Mouse (Mus musculus): Measurements from ENCODE around the gene Ppp1r9b. TPM values are rescaled to one million over a fixed set of nuclear protein-coding genes. Genes with fewer than 3 reads are reported as not detected.

Gene Ppp1r9b
- polyA plus RNA-seq, 1 experiment from 2014 or later: 11.4 TPM

DNA sequence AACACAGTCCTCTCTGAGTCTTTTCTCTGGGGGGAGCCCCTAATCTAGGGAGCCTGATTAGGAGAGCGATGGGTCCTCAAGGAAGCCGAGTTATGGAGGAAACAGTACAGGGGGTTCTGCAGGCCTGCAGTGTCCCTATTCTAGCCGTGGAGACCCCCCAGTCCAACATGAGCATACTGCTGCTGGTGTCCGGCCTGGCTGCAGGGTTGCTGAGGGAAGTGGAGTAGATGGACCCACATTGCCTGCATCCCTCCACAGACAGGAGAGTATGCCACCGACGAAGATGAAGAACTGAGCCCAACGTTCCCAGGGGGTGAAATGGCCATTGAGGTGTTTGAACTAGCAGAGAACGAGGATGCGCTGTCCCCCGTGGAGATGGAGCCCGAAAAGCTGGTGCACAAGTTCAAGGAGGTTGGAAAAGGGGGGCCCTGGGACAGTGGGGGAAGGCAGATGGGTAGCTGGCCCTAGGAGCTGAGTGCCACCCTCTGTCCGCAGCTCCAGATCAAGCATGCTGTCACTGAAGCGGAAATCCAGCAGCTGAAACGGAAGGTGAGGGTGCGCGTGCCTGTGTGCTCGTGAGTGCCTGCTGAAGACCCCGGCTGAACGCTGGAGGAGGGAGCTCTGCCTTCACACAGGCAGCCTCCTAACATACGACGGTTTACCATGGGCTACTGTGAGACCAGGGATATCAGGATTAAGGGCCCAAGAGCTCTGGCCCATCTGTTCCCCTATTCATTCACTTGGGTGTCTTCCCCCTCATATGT, 10.9 kb downstream of the Ppp1r9b start:
- Histone ChIP-seq H3K9me3 (no peaks in the 10 kb centered on the region), H3K27me3 (no peaks in the 10 kb centered on the region), H3K4me3 (no peak overlapping the region), H3K9ac (no peak overlapping the region), H3K27ac (no peak overlapping the region), H3K36me3 (peaks cover 90% of the 10 kb centered on the region), H3K4me1 (peaks cover 17% of the 10 kb centered on the region), H3K4me2 (replicated peaks) (no peak overlapping the region)
- 88% methylated on average over 21 of the region's 21 CpGs for WGBS
- no peak for ATAC-seq (ENCODE audit: low FRiP score, low read depth)

DNA sequence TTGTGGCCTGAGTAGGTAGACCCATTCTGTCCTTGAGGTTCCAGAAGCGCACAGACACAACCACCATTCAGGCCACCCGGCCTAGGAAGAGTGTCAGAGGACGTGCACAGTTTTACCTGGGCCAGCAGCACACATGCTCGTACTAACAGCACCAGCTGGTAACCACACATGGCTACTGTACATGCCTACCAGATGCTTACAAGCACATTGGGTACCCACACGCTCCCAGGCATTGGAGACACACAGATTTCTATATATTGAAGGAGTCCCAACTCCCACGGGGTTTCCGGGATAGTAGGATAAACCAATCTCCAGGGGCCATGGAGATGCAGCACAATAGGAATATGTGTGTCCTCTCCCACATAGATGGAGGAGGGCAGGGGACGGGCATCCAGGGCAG, 11.9 kb downstream of the Ppp1r9b start:
- Histone ChIP-seq H3K27me3 (no peaks in the 10 kb centered on the region), H3K4me1 (peaks cover 25% of the 10 kb centered on the region), H3K36me3 (peaks cover 80% of the 10 kb centered on the region), H3K4me2 (replicated peaks) (no peak overlapping the region), H3K4me3 (no peak overlapping the region), H3K9ac (no peak overlapping the region), H3K27ac (no peak overlapping the region), H3K9me3 (no peaks in the 10 kb centered on the region)
- ATAC-seq (ENCODE audit: low FRiP score, low read depth): no peak
- 95% methylated on average over 8 of the region's 8 CpGs for WGBS

DNA sequence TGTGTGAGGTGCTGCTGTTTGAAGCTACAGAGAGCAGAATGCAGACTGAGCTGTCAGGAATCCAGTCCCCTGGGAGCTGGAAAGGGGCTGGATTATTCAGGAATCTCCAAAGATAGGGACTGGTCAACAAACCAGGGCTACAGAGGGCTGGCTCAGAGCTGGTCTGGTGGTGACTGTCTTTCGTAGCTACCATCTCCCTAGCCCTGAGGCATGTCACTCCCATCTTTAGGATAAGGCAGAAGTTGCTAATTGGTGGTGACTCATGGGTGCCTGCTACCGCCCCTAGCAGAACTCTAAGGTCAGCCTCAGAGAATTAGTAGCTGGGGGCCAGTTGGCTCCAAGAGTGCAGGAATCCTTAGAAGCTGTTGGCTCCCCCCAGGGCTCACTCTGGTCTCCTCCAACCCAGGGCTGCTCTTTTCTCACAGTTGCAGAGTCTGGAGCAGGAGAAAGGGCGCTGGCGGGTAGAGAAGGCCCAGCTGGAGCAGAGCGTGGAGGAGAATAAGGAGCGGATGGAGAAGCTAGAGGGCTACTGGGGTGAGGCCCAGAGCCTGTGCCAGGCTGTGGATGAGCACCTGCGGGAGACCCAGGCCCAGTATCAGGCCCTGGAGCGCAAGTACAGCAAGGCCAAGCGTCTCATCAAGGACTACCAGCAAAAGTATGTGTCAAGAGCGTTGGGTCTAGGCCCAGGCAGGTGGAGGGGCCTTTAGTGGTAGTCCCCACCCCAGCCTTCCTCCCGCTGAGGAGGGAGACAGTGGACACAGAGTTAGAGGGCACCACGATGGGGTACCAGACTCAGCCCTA, 13.5 kb downstream of the Ppp1r9b start:
- 82% methylated on average over 12 of the region's 12 CpGs for WGBS
- H3K36me3 ChIP-seq: peaks cover 64% of the 10 kb centered on the region
- peaks cover 37% of the 10 kb centered on the region for H3K4me1 ChIP-seq
- no peak for ATAC-seq (ENCODE audit: low FRiP score, low read depth)
- no peaks in the 10 kb centered on the region for H3K9me3 ChIP-seq
- H3K4me3 ChIP-seq: no peak overlapping the region
- no peak overlapping the region; the same call in 1 of the 2 replicates for H3K27ac ChIP-seq
- no peak overlapping the region for H3K9ac ChIP-seq
- H3K27me3 ChIP-seq: no peaks in the 10 kb centered on the region
- H3K4me2 ChIP-seq (replicated peaks): no peak overlapping the region

DNA sequence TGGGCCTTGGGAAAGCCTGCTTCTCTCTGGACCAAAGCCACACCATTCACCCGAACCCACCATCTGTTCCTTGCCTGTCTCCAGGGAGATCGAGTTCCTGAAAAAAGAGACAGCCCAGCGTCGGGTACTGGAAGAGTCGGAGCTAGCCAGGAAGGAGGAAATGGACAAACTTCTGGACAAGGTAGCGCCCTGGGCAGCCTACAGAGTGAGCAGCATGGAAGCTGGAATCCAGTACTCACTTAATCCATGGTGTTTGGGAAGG, 14.0 kb downstream of the Ppp1r9b start:
- Histone ChIP-seq H3K4me2 (replicated peaks) (no peak overlapping the region), H3K27ac (no peak overlapping the region; the same call in 1 of the 2 replicates), H3K4me1 (peaks cover 37% of the 10 kb centered on the region), H3K9me3 (no peaks in the 10 kb centered on the region), H3K9ac (0 out of 2 replicates have a peak overlapping the region, but pooled peaks have one; percentile 19), H3K4me3 (no peak overlapping the region), H3K36me3 (peaks cover 58% of the 10 kb centered on the region), H3K27me3 (no peaks in the 10 kb centered on the region)
- ATAC-seq (ENCODE audit: low FRiP score, low read depth): no peak
- WGBS: 59% methylated on average over 6 of the region's 6 CpGs

DNA sequence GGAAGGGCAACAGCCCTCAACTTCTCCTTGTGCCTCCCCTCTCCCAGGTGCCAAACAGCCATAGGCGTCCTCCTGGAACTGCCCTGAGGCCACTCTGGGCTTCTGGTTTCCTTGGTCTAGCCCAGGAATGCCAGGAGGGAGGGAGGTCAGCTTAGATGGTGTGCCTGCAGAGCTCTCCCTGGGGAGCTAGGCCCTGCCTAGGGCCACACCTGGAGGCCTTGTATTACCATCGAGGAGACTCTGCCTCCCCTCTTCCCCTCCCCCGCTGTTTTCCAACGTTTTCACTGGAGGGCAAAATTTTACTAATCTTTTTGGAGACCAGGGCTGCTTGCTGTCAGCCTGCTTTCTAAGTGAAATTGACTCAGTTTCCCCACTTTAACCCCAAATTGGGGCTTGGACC, 15.2 kb downstream of the Ppp1r9b start:
- no peaks in the 10 kb centered on the region for H3K9me3 ChIP-seq
- peaks cover 47% of the 10 kb centered on the region for H3K36me3 ChIP-seq
- peak overlapping the region; percentile 76 for H3K4me2 ChIP-seq (replicated peaks)
- H3K27ac ChIP-seq: peak overlapping the region; percentile 52
- ATAC-seq (ENCODE audit: low FRiP score, low read depth): no peak
- peaks cover 31% of the 10 kb centered on the region for H3K4me1 ChIP-seq
- H3K27me3 ChIP-seq: no peaks in the 10 kb centered on the region
- peak overlapping the region; percentile 45 for H3K4me3 ChIP-seq
- WGBS: 37% methylated on average over 4 of the region's 4 CpGs
- peak overlapping the region; percentile 65 for H3K9ac ChIP-seq

DNA sequence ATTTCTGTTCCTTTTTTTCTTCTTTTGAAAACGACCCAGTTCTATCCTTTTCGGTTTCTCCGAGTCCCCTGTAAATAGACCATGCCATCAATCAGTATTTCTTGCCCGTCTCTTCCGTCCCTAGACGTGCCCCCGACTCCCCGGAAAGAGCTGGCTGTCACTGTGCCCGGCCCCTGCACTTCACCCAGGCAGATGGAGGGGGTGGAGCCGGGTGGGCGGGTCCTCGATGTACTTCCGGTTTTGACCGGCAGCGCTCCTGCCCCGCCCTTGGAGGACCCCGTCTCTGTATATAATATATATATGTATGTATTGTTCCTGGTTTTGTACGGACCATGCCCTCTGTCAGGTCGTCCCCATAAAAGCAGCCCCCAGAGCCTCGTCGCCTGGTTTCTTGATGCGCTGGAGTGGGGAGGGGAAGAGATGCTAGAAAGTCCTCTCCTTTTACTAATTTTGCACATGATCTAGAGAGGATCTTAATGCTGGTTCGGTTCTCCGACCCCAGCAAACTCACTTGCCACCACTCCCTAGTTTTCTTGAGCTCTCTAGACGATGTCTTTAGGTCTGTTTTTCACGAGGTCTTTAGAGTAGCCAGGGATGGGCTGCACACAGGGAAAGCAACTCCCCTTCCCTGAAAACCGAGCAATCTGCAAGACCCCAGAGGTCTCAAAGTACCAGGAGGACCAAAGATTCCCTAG, 15.8 kb downstream of the Ppp1r9b start:
- peak; percentile 54 for ATAC-seq (ENCODE audit: low FRiP score, low read depth)
- 2% methylated on average over 27 of the region's 27 CpGs for WGBS
- Histone ChIP-seq H3K4me1 (peaks cover 36% of the 10 kb centered on the region), H3K9ac (peak overlapping the region; percentile 65), H3K27ac (peak overlapping the region; percentile 67), H3K36me3 (peaks cover 42% of the 10 kb centered on the region), H3K4me3 (peak overlapping the region; percentile 45), H3K4me2 (replicated peaks) (peak overlapping the region; percentile 76), H3K9me3 (no peaks in the 10 kb centered on the region), H3K27me3 (no peaks in the 10 kb centered on the region)

DNA sequence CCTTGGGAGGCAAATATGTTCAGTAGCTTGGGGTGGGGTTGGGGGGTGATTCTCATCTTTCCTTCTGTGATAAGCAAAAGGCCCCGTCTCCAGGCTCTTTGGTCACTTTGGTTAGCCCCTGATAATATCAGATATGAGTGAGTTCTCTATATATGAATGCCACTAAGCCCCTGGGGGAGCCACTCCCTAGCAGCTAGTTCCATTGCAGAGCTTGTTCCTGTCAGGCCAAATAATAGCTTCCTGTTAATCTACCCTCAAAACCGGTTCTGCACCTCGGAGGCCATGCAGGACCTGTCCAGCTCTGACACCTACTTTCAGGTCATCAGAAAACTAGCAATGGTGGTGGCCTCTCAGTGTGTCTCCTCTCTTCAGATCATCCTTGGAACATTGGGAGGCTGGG, 16.6 kb downstream of the Ppp1r9b start:
- Histone ChIP-seq H3K9ac (0 out of 2 replicates have a peak overlapping the region, but pooled peaks have one; percentile 65), H3K27ac (no peak overlapping the region; the same call in 1 of the 2 replicates), H3K4me1 (peaks cover 44% of the 10 kb centered on the region), H3K4me3 (peak overlapping the region; percentile 45; the same call in 1 of the 2 replicates), H3K4me2 (replicated peaks) (peak overlapping the region; percentile 76), H3K36me3 (peaks cover 35% of the 10 kb centered on the region), H3K27me3 (no peaks in the 10 kb centered on the region), H3K9me3 (no peaks in the 10 kb centered on the region)
- ATAC-seq (ENCODE audit: low FRiP score, low read depth): no peak
- 75% methylated on average over 3 of the region's 3 CpGs for WGBS

DNA sequence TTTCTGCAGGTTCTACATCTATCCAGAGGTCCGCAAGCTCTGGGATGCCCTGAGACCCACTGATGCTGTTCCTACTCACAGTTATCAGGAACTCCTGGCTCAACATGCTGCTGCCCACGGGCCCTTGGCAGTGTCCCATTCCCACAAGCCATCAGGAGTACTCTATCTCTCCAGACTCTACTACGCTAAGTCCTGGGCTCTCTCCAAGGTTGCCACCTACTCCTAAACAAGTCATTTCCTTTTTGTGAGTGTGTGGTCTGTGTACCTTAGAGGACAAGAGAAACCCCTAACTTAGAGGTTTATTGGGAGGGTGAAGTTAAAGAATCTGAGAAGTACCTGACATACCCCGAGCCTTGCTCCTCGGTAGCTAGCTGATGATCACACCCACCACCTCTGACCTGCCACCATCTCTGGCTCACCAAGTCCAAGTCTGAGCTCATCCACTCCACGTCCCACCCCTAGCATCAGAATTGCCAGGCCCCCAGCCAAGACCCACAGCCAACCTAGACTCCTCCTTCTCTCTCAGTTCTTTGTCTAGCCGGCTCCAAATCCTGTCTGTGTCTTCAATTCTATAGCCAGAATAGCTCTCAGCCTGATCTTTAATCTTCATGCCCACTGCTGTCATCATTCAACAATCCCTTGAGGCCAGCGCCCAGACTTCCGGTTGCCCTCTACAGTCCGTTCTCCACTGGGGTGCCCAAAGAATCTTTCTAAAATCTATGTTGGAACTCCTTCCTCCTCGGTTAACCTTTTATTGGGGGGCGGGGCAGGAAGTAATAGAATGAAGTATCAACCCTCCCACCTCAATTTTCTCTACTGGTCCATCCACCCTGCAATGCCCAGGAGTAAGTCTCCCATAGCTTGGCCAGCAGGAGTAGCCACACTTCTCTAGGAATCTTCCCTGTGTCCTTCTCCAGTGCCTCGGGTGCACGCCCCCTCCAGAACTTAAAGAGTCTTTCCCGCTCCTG, 18.1 kb downstream of the Ppp1r9b start:
- Histone ChIP-seq H3K36me3 (peaks cover 28% of the 10 kb centered on the region), H3K4me1 (peaks cover 52% of the 10 kb centered on the region), H3K4me3 (peak overlapping the region; percentile 75), H3K9me3 (no peaks in the 10 kb centered on the region), H3K4me2 (replicated peaks) (peak overlapping the region; percentile 85), H3K27me3 (no peaks in the 10 kb centered on the region), H3K9ac (peak overlapping the region; percentile 94), H3K27ac (peak overlapping the region; percentile 97)
- ATAC-seq (ENCODE audit: low FRiP score, low read depth): peak; percentile 42; the same call in 1 of the 2 replicates
- WGBS: 38% methylated on average over 15 of the region's 15 CpGs

DNA sequence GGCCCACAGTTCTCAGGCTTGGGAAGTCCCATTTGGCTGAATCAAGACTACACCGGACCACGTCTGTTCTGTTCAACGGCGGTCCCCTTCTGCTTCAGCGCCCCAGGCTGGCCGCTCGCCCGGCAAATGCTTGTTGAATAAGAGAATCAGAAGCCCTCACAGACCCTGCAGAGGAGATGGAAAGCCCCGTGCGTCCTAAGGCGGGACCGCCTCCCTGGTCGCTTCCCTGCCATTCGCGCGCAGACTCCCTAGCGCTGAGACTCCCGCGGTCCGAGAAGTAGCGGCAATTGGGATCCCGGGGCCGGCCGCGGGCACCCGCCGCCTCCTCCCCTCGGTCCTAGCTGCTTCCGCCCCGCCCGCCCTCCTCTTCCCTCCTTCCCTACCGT, 18.8 kb downstream of the Ppp1r9b start, which contains the start of gene Samd14:
Samd14 (plus strand) TSS at position 251 of the 386 bp plus-strand sequence.
- H3K9me3 ChIP-seq: no peaks in the 10 kb centered on the region
- H3K4me3 ChIP-seq: peak within 1 kb of the TSS; percentile 75
- peak; percentile 77 for ATAC-seq (ENCODE audit: low FRiP score, low read depth)
- peak within 1 kb of the TSS; percentile 97 for H3K27ac ChIP-seq
- H3K4me2 ChIP-seq (replicated peaks): peak within 1 kb of the TSS; percentile 85
- no peaks in the 10 kb centered on the region for H3K27me3 ChIP-seq
- H3K36me3 ChIP-seq: peaks cover 28% of the 10 kb centered on the region
- WGBS: under 1% methylated on average over 30 of the region's 32 CpGs
- H3K9ac ChIP-seq: peak within 1 kb of the TSS; percentile 94
- peaks cover 53% of the 10 kb centered on the region for H3K4me1 ChIP-seq

DNA sequence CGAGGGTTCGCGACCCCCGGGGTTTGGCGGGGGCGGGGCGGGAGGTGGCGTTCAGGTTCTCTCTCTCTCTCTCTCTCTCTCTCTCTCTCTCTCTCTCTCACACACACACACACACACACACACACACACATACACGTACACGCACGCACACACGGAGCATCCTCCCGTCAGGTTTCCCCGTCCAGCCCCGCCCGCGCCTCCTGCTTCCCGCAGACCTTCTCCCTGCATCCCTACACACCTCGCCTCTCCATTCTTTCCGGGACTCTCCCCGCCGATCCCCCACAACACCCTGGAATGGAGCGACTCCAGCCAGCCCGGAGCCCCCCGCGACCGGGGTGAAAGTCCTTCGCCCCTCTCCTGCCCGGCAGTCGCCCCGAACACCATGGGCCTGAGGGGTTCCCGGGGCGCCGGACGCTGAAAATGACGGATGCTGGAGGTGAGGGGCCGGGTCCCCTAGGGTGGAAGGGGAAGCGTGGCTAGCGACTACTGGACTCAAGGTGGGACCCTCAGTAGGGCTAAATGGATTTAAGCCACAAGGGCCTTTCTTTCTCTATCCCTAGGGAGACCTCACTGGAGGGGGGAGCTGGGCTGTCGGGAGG, 19.4 kb downstream of the Ppp1r9b start:
- peak; percentile 32; the same call in 1 of the 2 replicates for ATAC-seq (ENCODE audit: low FRiP score, low read depth)
- 1% methylated on average over 37 of the region's 40 CpGs for WGBS

More for the DNA sequence above, 19.4 kb downstream of the Ppp1r9b start:
- peaks cover 28% of the 10 kb centered on the region for H3K36me3 ChIP-seq
- peak overlapping the region; percentile 85 for H3K4me2 ChIP-seq (replicated peaks)
- peak overlapping the region; percentile 97 for H3K27ac ChIP-seq
- no peaks in the 10 kb centered on the region for H3K9me3 ChIP-seq
- no peaks in the 10 kb centered on the region for H3K27me3 ChIP-seq
- H3K4me1 ChIP-seq: peaks cover 53% of the 10 kb centered on the region
- H3K9ac ChIP-seq: peak overlapping the region; percentile 94
- peak overlapping the region; percentile 75 for H3K4me3 ChIP-seq
